Mouse (Mus musculus) embryonic facial prominence, embryonic 13.5 days (tissue): Measurements from ENCODE around the gene Myrf. TPM values are rescaled to one million over a fixed set of nuclear protein-coding genes. Genes with fewer than 3 reads are reported as not detected.
"Not testable (repeated sequence)": the region's sequence is repeated elsewhere in the genome, so short reads cannot be mapped to it uniquely, and the experiment has no call there.

ENCODE experiments used
- ATAC-seq: fragments of 200-750 bp; cut with Nextera tagmentation; 2 replicates; pipeline ENCODE4 v1.8.0; 2017; ENCODE audit warnings: low read depth; ENCODE audit not compliant: insufficient number of reproducible peaks, insufficient read depth, low FRiP score, low TSS enrichment
- H3K27ac ChIP-seq: fragments of 300-500 bp; sonication (generic); 2 replicates; pipeline ENCODE4 v1.5.1; 2015; ENCODE audit warnings: moderate library complexity, mild to moderate bottlenecking, inconsistent platforms
- H3K27me3 ChIP-seq: fragments of 300-500 bp; sonication (generic); 2 replicates; pipeline ENCODE4 v1.6.1; 2015; ENCODE audit warnings: mild to moderate bottlenecking, inconsistent platforms
- H3K36me3 ChIP-seq: fragments of 300-500 bp; sonication (generic); 2 replicates; pipeline ENCODE4 v1.6.1; 2015; ENCODE audit warnings: mild to moderate bottlenecking, inconsistent platforms
- H3K4me1 ChIP-seq: fragments of 300-500 bp; sonication (generic); 2 replicates; pipeline ENCODE4 v1.6.1; 2015; ENCODE audit warnings: inconsistent platforms
- H3K4me2 ChIP-seq: fragments of 300-500 bp; sonication (generic); 2 replicates; pipeline ENCODE4 v1.6.1; 2015; ENCODE audit warnings: moderate library complexity, mild to moderate bottlenecking, inconsistent platforms
- H3K4me3 ChIP-seq: fragments of 300-500 bp; sonication (generic); 2 replicates; pipeline ENCODE4 v1.5.1; 2015; ENCODE audit warnings: mild to moderate bottlenecking, inconsistent platforms
- H3K9ac ChIP-seq: fragments of 300-500 bp; sonication (generic); 2 replicates; pipeline ENCODE4 v1.6.1; 2015; ENCODE audit warnings: mild to moderate bottlenecking, inconsistent platforms
- H3K9me3 ChIP-seq: fragments of 300-500 bp; sonication (generic); 2 replicates; pipeline ENCODE4 v1.6.1; 2016; ENCODE audit warnings: inconsistent platforms
- WGBS: fragments of 180-500 bp; shearing (Covaris S2); methylation state at CpG from one replicate; pipeline ENCODE4 v1.1.7; 2015; ENCODE audit warnings: mixed read lengths; 5-methylcytosine and 5-hydroxymethylcytosine counted together
- polyA plus RNA-seq: library from polyadenylated mRNA; unstranded; fragments of >200 nt; fragmentation: Nextera tagmentation; extraction: Ambion mirVana; gene quantifications from 2 replicates; pipeline ENCODE4 v1.2.1, GENCODE M21; 2015

Gene Myrf
- polyA plus RNA-seq, 1 experiment from 2014 or later: 0.91 TPM

DNA sequence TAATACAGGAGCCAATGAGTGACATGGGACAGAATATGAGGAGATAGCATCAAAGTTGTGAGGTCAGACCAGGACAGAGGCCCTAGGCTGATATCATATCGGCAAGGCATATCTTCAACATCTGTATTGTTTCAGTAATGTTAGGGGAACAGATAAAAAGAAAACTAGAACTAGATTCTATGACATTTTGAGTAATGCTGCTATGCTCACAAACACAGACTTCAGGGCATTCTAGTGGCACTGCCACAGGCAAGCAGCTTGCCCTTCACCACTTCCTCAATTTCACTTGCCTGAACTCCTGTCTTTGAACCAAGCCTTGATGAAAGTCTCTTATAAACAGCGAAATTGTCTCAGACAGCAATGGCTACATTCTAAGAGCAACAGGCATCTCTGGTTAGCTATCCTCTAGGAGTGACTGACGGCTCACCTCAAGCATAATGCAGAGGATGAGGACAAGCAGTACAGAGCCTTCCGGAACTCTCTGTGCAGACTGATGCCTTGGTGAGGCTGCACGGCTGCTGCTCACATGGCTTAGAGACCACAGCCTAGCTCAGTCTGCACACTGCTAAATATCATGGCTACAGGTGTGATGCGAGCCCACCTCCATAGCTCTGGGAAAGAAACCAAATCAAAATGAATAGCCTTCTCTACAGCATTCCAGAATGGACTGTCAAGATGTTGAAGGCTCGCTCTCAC lies 66.6 kb downstream of the Myrf start:
- no peak for ATAC-seq
- Histone ChIP-seq H3K4me2 (no peak overlapping the region), H3K36me3 (no peaks in the 10 kb centered on the region), H3K27ac (no peak overlapping the region), H3K4me1 (no peaks in the 10 kb centered on the region), H3K27me3 (no peaks in the 10 kb centered on the region), H3K9ac (no peak overlapping the region), H3K9me3 (no peaks in the 10 kb centered on the region), H3K4me3 (no peak overlapping the region)
- 86% methylated on average over 7 of the region's 7 CpGs for WGBS

DNA sequence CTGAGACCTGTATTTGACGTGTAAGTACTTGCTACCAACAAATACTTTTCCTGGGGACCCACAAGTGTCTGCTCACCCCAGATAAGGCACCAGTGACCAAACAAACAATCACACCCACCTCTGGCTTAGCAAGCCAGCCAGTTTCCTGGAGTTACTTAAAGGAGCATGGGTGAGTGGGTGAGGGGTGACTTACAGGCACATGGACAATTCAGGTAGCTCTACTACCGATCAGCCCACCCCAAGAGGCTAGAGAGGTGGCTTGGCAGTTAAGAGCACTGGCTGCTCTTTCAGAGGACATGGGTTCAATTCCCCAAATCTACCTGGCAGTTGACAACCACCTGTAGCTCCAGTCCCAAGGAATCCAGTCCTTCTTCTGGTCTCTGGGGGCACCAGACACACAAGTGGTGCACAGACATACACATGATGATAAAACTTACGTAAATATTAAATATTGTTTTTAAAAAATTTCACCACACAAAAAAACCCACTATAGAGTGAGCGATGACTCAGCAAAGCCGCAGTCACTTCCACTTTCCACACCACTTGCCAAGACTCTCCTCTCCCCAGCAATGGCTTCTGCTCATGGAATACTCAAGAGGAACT lies 67.3 kb downstream of the Myrf start:
- Histone ChIP-seq H3K4me1 (no peaks in the 10 kb centered on the region), H3K27me3 (no peaks in the 10 kb centered on the region), H3K9ac (no peak overlapping the region), H3K36me3 (no peaks in the 10 kb centered on the region), H3K27ac (no peak overlapping the region), H3K4me3 (no peak overlapping the region), H3K4me2 (no peak overlapping the region), H3K9me3 (no peaks in the 10 kb centered on the region)
- no peak for ATAC-seq
- WGBS: 88% methylated on average over 5 of the region's 5 CpGs

DNA sequence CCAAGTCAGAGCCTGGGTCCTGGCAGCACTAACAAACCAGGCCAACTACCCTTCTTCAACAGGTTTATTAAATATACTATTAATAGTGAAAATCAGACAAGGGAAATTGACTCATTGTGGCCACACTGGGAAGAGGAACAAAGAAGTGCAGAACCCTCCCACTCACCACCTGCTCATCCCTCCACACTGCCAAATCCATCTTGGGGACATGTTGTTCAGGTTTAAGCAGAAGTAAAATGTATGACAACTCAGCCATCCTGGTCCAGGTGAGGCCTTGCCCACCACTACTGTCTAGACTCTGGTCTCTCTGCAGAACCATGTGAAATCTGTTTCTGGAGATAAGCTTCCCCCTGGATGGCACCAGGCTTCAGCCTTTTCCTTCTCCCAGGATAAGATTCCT lies 68.7 kb downstream of the Myrf start:
- no peaks in the 10 kb centered on the region for H3K9me3 ChIP-seq
- ATAC-seq: no peak

DNA sequence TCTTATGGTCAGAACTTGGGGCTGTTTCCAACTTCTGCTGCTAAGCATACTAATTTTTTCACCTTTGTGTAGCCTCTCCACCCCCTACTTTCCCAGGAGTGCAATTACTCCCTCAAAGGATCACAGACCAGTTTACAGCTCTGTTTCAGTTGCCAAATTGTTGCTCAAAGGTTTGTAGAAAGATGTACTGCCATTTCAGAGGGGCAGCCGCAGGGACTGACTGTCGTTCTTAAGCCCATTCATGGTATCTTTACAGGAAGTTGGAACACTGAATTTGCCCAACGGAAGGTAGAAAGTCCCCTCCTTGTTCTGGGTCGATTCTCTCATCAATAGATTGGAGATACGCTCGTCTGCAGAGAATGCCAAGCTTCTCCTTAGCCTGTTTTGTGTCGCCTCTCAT lies 69.2 kb downstream of the Myrf start:
- Histone ChIP-seq H3K9me3 (no peaks in the 10 kb centered on the region), H3K27me3 (no peaks in the 10 kb centered on the region), H3K27ac (no peak overlapping the region), H3K4me2 (no peak overlapping the region), H3K36me3 (no peaks in the 10 kb centered on the region), H3K4me3 (no peak overlapping the region), H3K9ac (no peak overlapping the region), H3K4me1 (no peaks in the 10 kb centered on the region)
- ATAC-seq: no peak
- WGBS: 83% methylated on average over 7 of the region's 7 CpGs

More for the DNA sequence above, 68.7 kb downstream of the Myrf start:
- no peaks in the 10 kb centered on the region for H3K4me1 ChIP-seq
- no peaks in the 10 kb centered on the region for H3K27me3 ChIP-seq
- H3K27ac ChIP-seq: no peak overlapping the region
- H3K9ac ChIP-seq: no peak overlapping the region
- no peaks in the 10 kb centered on the region for H3K36me3 ChIP-seq
- H3K4me2 ChIP-seq: no peak overlapping the region
- H3K4me3 ChIP-seq: no peak overlapping the region

DNA sequence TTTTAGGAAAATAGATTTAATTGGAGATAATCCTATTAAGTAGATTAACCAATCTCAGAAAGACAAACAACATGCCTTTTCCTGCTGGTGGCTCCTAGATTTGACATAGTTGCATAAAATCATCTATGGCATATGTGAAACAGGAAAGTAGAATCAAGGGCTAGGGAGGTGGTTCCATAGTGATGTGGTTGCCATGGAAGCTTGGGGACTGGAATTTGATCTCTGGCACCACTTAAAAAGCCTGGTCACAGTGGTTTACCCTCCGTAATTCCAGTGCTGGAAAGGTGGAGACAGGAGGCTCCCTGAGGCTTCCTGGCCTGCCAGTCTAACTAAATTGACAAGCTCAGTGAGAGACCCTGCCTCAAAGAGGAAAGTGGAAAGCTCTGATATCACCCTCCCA lies 70.1 kb downstream of the Myrf start:
- Histone ChIP-seq H3K4me1 (no peaks in the 10 kb centered on the region), H3K36me3 (no peaks in the 10 kb centered on the region), H3K9ac (no peak overlapping the region), H3K4me2 (no peak overlapping the region), H3K27me3 (no peaks in the 10 kb centered on the region), H3K9me3 (no peaks in the 10 kb centered on the region), H3K4me3 (no peak overlapping the region), H3K27ac (no peak overlapping the region)
- WGBS: 29% methylated on average over 1 of the region's 1 CpGs
- ATAC-seq: no peak

DNA sequence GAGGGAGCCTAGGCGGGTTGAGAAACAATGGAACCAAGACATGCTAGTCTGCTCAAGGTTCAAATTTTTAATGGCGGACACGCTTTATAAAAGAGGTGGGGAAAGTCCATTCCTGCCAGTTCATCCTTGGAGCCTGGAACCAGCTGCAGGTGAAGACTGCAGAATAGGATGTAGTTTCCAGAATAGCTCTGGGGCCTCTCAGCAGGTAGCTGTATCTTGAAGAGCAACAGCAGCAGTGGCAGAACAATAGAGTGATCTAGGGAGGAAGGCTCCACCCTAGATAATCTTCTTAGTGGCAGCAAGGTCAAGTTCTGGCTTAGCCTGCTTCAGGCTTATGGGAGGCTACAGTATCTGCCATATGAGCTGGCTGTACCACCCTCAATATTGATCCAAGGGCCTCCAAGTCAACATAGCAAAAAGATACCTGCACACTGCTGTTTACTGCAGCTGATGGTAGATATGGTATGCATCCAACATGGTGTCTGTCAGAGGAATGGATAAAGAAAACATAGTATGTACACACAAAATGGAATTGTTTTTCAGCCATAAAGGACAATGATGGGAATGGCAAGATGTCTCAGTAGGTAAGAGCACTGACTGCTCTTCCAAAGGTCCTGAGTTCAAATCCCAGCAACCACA lies 70.7 kb downstream of the Myrf start:
- WGBS: 86% methylated on average over 3 of the region's 3 CpGs
- not testable (repeated sequence) for H3K9ac ChIP-seq, H3K4me2 ChIP-seq, H3K36me3 ChIP-seq, H3K9me3 ChIP-seq, H3K27me3 ChIP-seq, ATAC-seq, H3K4me1 ChIP-seq, H3K27ac ChIP-seq, H3K4me3 ChIP-seq

DNA sequence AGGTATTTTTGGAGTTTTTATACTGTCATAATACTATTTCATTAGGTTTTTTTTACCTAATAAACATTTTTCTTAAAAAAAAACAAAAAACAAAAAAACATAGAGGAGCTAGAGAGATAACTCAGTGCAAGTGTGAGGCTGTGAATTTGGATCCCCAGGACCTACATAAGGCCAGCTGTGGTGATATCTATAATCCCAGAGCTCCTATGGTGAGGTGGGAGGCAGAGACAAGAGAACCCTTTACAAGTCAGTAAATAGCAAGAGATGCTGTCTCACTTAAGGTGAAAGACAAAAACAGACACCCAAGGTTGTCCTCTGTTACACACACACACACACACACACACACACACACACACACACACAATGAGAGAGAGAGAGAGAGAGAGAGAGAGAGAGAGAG lies 71.4 kb downstream of the Myrf start:
- no peaks in the 10 kb centered on the region for H3K27me3 ChIP-seq
- no peaks in the 10 kb centered on the region for H3K9me3 ChIP-seq
- H3K4me2 ChIP-seq: no peak overlapping the region
- H3K27ac ChIP-seq: no peak overlapping the region
- no peak for ATAC-seq
- no peak overlapping the region for H3K9ac ChIP-seq
- no peaks in the 10 kb centered on the region for H3K36me3 ChIP-seq
- H3K4me3 ChIP-seq: no peak overlapping the region
- H3K4me1 ChIP-seq: no peaks in the 10 kb centered on the region

DNA sequence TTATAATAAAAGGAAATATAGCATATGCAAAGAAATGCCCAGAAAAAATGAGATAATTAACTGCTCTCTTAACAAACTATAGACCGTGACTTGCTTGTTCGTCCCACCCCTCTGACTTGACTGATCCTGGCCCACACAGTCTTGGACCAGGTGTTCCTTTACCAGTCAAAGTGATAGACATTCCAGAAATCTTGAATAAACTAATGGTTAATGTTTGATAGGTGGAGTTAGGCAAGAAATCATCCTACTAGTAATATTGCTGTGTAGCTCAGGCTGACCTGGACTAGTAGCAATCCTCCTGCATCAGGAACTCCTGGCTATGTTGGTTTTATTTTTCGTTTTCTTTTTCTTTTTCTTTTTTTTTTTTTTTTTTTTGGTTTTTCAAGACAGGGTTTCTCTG lies 72.1 kb downstream of the Myrf start:
- WGBS: 86% methylated on average over 3 of the region's 3 CpGs
- no peaks in the 10 kb centered on the region for H3K36me3 ChIP-seq
- no peaks in the 10 kb centered on the region for H3K9me3 ChIP-seq

DNA sequence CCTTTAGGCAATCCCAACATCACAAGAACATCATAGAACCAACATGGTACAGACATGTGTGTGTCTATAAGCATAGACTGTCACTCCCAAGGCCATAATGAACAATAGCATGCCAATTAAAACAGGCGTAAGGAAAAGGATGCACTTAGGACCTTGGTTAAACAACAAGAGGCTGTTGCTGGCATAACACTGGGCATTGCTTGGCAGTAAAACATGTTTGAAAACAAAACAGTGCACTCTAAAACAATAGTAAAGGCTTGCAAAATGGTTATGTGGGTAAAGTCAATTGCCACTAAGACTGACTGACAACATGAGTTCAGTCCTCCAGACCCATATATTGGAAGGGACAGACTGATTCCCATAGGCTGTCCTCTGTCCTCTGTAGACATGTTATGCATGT lies 72.6 kb downstream of the Myrf start:
- Histone ChIP-seq H3K4me3 (no peak overlapping the region), H3K4me1 (no peaks in the 10 kb centered on the region), H3K27ac (no peak overlapping the region), H3K36me3 (no peaks in the 10 kb centered on the region), H3K27me3 (no peaks in the 10 kb centered on the region), H3K4me2 (no peak overlapping the region), H3K9ac (no peak overlapping the region), H3K9me3 (no peaks in the 10 kb centered on the region)
- no peak for ATAC-seq
- 87% methylated on average over 1 of the region's 1 CpGs for WGBS

More for the DNA sequence above, 72.1 kb downstream of the Myrf start:
- Histone ChIP-seq H3K27ac (no peak overlapping the region), H3K9ac (no peak overlapping the region), H3K4me3 (no peak overlapping the region), H3K4me2 (no peak overlapping the region), H3K4me1 (no peaks in the 10 kb centered on the region), H3K27me3 (no peaks in the 10 kb centered on the region)
- no peak for ATAC-seq

DNA sequence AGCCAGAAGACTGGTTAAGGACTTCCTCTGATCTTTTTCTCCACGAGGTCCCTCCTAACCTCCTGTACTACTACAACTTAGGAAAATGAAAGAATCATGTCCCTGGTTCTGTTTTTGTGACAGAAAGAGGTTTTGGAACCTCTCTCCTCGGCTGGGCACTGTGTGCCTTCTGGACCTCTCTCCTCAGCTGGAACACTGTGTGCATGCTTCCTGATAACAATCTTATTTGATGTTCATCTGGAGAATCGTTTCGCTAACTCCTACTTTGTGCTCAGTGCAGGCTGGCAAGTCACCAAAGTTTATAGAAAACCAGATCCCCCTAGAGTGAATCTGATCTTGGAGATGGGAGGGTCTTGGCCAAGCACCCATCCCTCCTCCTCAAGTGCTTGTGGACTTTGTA lies 73.4 kb downstream of the Myrf start:
- Histone ChIP-seq H3K9ac (no peak overlapping the region), H3K4me2 (no peak overlapping the region), H3K4me1 (no peaks in the 10 kb centered on the region), H3K36me3 (no peaks in the 10 kb centered on the region), H3K9me3 (no peaks in the 10 kb centered on the region), H3K27me3 (no peaks in the 10 kb centered on the region), H3K4me3 (no peak overlapping the region), H3K27ac (no peak overlapping the region)
- WGBS: 68% methylated on average over 4 of the region's 4 CpGs
- no peak for ATAC-seq

DNA sequence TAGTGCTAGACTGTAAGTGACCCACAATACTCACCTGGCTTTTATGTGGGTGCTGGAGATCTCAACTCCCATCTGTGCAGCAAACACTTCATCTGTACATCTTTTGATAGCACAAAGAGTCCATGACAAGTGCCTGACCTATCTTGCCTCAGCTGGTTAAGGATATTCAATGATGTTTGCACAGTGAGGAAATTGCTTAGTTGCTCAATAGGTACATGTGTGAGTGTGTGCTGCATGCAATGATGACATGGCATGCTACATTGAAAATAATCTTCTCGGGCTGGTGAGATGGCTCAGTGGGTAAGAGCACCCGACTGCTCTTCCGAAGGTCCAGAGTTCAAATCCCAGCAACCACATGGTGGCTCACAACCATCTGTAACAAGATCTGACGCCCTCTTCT lies 74.6 kb downstream of the Myrf start:
- not testable (repeated sequence) for H3K4me3 ChIP-seq, ATAC-seq
- 78% methylated on average over 4 of the region's 4 CpGs for WGBS

DNA sequence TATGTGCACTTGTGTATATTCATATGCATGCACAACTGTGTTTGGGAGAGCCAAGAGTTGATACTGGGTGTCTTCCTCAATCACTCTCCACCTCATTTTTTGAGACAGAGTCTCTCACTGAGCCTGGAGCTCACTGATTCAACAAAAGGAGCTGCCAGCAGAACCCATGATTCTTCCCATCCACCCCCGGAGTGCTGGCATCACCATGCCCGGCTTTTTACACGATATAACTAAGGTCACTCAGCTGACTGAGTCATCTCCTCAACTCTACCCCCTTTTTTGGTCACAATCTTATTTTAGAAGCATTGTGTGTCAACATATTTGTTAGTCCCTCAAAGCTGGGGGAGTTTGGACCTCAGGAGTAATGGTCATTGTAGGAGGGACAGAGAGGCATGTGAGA lies 76.7 kb downstream of the Myrf start:
- no peaks in the 10 kb centered on the region for H3K9me3 ChIP-seq
- no peak overlapping the region for H3K27ac ChIP-seq
- no peak overlapping the region for H3K9ac ChIP-seq
- no peaks in the 10 kb centered on the region for H3K27me3 ChIP-seq
- no peaks in the 10 kb centered on the region for H3K4me1 ChIP-seq
- no peaks in the 10 kb centered on the region for H3K36me3 ChIP-seq
- H3K4me2 ChIP-seq: no peak overlapping the region
- no peak overlapping the region for H3K4me3 ChIP-seq
- 87% methylated on average over 3 of the region's 3 CpGs for WGBS
- no peak for ATAC-seq

More for the DNA sequence above, 74.6 kb downstream of the Myrf start:
- not testable (repeated sequence) for H3K4me1 ChIP-seq, H3K9ac ChIP-seq, H3K36me3 ChIP-seq, H3K9me3 ChIP-seq, H3K4me2 ChIP-seq, H3K27me3 ChIP-seq, H3K27ac ChIP-seq
